Mouse (Mus musculus) T-helper 1 cell (primary cell): Measurements from ENCODE around the gene Dbndd2.

Experiments
- in situ Hi-C: fragments of 300-600 bp; cut with MboI, MseI; formaldehyde crosslinking; loops from one replicate; pipeline ENCODE4 v1.15.1; 2025; ENCODE audit warnings: high pct_unique_total_duplicates

The Dbndd2 gene

DNA sequence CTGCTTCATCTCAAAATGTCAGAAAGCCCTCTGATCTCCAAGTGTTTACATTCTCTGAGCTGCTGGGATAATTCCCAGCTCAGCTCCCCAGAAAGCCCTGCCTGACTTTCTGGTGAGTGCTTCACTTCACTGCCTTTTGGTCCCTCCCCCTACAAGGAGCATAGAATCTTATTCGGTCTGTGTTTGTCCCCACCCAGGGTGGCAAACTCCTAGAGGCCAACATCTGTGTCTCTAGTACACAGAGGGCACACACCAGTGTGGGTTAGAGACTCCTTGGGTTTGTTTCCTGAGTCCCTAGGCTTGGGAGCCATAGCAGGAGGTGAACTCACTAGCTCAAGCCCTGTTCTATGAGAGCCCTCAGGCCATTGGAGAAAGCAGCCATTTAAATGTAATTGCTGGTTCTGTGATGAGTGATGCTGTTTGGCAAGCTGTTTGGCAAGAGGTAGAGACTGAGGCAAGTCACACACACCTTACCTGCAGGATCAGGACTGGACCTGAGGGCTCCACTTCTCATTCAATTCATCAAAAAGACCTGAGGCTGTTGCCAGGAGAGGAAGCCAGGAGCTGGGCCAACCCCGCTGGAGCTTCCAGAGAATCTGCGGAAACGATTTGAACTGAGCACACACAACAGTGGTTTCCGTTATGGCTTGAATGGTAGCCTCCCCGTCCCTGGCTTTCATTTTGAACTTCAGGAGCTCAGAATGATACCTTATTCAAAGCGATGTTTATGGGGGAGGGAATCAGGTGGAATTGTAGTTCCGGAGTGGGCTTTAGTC, 54.9 kb downstream of the Dbndd2 start:
- in situ Hi-C loops = no loop called here

DNA sequence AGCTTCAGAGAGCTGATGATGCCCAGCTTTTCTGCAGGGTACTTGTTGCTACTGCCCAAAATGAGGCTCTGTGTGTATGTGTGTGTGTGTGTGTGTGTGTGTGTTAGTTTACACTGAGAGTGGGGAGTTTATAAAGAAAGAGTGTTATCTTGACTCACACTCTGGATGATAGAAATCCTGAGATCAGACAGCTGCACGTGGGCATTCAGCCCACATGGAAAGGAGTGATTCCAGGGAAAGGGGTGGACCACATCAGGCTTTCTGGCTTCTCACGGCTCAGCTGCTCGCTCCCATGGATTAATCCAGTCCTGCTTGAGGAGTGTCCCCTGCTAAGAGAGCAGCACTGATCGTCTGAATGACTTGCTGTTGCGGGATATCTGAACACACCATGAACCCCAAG, 56.2 kb downstream of the Dbndd2 start:
- in situ Hi-C loops = no loop called here

DNA sequence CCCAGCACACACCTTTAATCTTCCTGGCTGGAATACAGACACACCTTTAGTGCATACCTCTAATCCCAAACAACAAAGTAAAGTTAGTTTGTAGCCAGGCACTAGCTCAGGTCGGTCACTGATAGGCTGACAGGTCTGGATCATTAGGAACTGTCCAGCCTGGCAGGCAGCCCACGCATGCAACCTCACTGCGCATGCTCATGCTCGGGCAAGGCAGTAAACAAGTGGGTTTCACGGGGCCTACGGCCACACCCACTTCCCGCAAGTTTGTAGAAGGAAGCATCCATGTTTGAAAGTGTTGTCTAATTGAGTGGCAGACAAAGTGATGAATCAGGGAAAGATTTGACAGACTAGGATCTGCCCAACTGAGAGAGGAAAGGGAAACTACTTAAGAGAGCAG, 56.7 kb downstream of the Dbndd2 start:
- in situ Hi-C loops = no loop called here
